Mouse (Mus musculus): ENCODE results near the gene Prtn3. TPM values are rescaled to one million over a fixed set of nuclear protein-coding genes. Genes with fewer than 3 reads are reported as not detected.

Prtn3 gene
- polyA plus RNA-seq, 1 experiment from 2014 or later: 12.3 TPM

GRCm38 (mm10) chr10:79920056-79920890 lies 46.0 kb downstream of the Prtn3 start:
- no peak for DNase-seq (ENCODE audit: low spot score)

GRCm38 (mm10) chr10:79920958-79921535 lies 46.8 kb downstream of the Prtn3 start, which contains the start of gene R3hdm4:
R3hdm4 (minus strand) TSS chr10:79921208.
- peak; percentile 43 for DNase-seq (ENCODE audit: low spot score)
- Histone ChIP-seq H3K36me3 (replicated peaks) (no peaks in the 10 kb centered on the region), H3K27ac (replicated peaks) (peak within 1 kb of the TSS; percentile 24; the same call in 1 of the 2 replicates), H3K4me1 (peaks cover 72% of the 10 kb centered on the region), H3K9me3 (0 out of 2 replicates have a peak, but pooled peaks cover 4% of the 10 kb centered on the region), H3K4me3 (peak within 1 kb of the TSS; percentile 89), H3K27me3 (replicated peaks; ENCODE audit: low read depth, poor library complexity, severe bottlenecking) (peaks cover 72% of the 10 kb centered on the region)
- WGBS: 4% methylated on average over 41 of the region's 41 CpGs

More at GRCm38 (mm10) chr10:79920056-79920890, 46.0 kb downstream of the Prtn3 start:
- peaks cover 72% of the 10 kb centered on the region for H3K27me3 ChIP-seq (replicated peaks; ENCODE audit: low read depth, poor library complexity, severe bottlenecking)
- H3K4me1 ChIP-seq: peaks cover 72% of the 10 kb centered on the region
- peak overlapping the region; percentile 89 for H3K4me3 ChIP-seq
- no peak overlapping the region; the same call in 1 of the 2 replicates for H3K27ac ChIP-seq (replicated peaks)
- WGBS: 16% methylated on average over 26 of the region's 26 CpGs
- H3K36me3 ChIP-seq (replicated peaks): no peaks in the 10 kb centered on the region
- H3K9me3 ChIP-seq: 0 out of 2 replicates have a peak, but pooled peaks cover 4% of the 10 kb centered on the region

- WGBS: under 1% methylated on average over 34 of the region's 34 CpGs
- Histone ChIP-seq H3K9me3 (0 out of 2 replicates have a peak, but pooled peaks cover 4% of the 10 kb centered on the region), H3K36me3 (replicated peaks) (no peaks in the 10 kb centered on the region), H3K27me3 (replicated peaks; ENCODE audit: low read depth, poor library complexity, severe bottlenecking) (peaks cover 72% of the 10 kb centered on the region), H3K27ac (replicated peaks) (peak overlapping the region; percentile 24; the same call in 1 of the 2 replicates), H3K4me1 (peaks cover 72% of the 10 kb centered on the region), H3K4me3 (peak overlapping the region; percentile 89)
- DNase-seq (ENCODE audit: low spot score): peak; percentile 58
These were observed 47.3 kb downstream of the Prtn3 start for GRCm38 (mm10) chr10:79921572-79921971.

DNA sequence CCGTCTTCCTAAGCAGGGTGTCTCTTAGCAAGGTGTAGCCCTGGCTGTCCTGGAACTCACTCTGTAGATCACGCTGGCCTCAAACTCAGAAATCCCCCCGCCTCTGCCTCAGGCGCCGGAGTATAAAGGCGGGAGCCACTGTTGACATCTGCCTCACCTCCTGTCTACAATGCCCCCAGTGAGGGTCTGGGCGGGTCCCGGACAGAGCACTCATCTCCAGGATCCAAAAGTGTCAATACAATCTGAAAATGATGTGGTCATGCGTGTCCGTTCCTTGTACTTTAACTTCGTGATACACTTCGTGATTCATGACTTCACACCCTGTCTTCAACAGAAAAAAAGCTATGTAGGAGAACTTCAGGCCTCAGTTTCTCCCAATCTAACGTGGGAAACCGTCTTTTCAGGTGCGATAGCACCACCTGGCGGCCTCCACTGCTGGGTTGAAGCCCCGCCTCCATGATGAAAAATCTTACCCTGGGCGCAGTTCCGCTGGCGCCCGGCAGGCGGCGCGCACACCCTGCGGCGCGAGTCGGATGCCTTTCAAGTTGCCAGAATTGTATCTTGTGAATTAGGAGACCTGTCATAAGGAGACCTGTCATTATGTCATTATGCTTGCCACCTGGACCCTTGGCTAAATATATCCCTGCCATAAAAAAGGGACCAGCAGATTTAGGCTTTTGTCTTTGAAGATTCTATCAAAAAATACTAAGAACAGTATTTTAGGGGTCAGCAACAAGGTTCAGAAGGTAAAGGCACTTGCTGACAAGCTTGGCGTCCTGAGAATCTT lies 50.9 kb downstream of the Prtn3 start:
- peaks cover 68% of the 10 kb centered on the region for H3K4me1 ChIP-seq
- 12% methylated on average over 29 of the region's 29 CpGs for WGBS
- peaks cover 6% of the 10 kb centered on the region for H3K36me3 ChIP-seq (replicated peaks)
- peak overlapping the region; percentile 79; the same call in 1 of the 2 replicates for H3K4me3 ChIP-seq
- peak; percentile 93 for DNase-seq (ENCODE audit: low spot score)
- H3K27ac ChIP-seq (replicated peaks): no peak overlapping the region
- H3K9me3 ChIP-seq: 0 out of 2 replicates have a peak, but pooled peaks cover 4% of the 10 kb centered on the region
- H3K27me3 ChIP-seq (replicated peaks; ENCODE audit: low read depth, poor library complexity, severe bottlenecking): peaks cover 40% of the 10 kb centered on the region

GRCm38 (mm10) chr10:79925785-79926490 lies 51.7 kb downstream of the Prtn3 start:
- peaks cover 68% of the 10 kb centered on the region for H3K4me1 ChIP-seq
- no peak for DNase-seq (ENCODE audit: low spot score)
- peak overlapping the region; percentile 79 for H3K4me3 ChIP-seq
- peaks cover 13% of the 10 kb centered on the region for H3K36me3 ChIP-seq (replicated peaks)
- 0 out of 2 replicates have a peak, but pooled peaks cover 4% of the 10 kb centered on the region for H3K9me3 ChIP-seq
- H3K27ac ChIP-seq (replicated peaks): peak overlapping the region; percentile 94
- peaks cover 33% of the 10 kb centered on the region for H3K27me3 ChIP-seq (replicated peaks; ENCODE audit: low read depth, poor library complexity, severe bottlenecking)
- 10% methylated on average over 15 of the region's 15 CpGs for WGBS

- peak within 1 kb of the TSS; percentile 94 for H3K27ac ChIP-seq (replicated peaks)
- H3K27me3 ChIP-seq (replicated peaks; ENCODE audit: low read depth, poor library complexity, severe bottlenecking): peaks cover 25% of the 10 kb centered on the region
- DNase-seq (ENCODE audit: low spot score): peak; percentile 95
- peaks cover 21% of the 10 kb centered on the region for H3K36me3 ChIP-seq (replicated peaks)
- WGBS: under 1% methylated on average over 63 of the region's 63 CpGs
- peaks cover 68% of the 10 kb centered on the region for H3K4me1 ChIP-seq
- 0 out of 2 replicates have a peak, but pooled peaks cover 4% of the 10 kb centered on the region for H3K9me3 ChIP-seq
- peak within 1 kb of the TSS; percentile 79 for H3K4me3 ChIP-seq
These were observed 52.4 kb downstream of the Prtn3 start, which contains the start of gene Arid3a for GRCm38 (mm10) chr10:79926491-79927323. Arid3a (plus strand) TSS chr10:79927043.

DNA sequence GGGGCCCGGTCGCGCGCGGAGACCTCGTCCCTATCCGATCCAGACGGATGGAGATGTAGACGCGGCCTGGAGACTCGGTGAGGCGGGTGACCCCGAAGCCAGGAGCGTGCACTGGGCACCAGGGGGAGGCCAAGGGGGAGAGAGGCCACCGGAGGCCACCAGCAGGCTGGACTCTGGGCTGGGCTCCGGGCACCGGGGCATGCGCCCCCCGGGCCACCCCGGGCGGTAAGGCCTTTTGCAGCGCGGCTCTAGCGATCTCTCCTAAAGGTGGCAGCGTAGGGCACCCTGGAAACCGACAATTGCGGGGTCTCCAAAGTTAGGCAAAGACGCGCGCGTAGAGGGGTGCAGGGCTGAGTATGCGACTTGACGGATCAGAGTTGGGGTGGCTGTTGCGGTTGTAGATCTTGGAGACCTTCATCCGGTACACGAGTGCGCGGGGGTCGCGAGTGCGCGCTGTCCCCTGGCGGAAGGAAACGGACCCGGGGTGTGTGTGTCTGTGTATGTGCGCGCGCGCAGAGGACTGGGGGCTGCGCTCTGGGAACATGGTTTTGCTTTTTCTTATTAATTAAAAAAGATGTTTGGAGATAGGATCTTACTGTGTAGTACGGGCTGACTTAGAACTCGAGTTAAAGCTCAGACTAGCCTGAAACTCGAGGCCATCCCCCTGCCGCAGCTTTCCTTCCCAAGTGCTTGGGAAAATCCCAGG lies 53.2 kb downstream of the Prtn3 start:
- Histone ChIP-seq H3K36me3 (replicated peaks) (peaks cover 29% of the 10 kb centered on the region), H3K27me3 (replicated peaks; ENCODE audit: low read depth, poor library complexity, severe bottlenecking) (peaks cover 18% of the 10 kb centered on the region), H3K9me3 (0 out of 2 replicates have a peak, but pooled peaks cover 1% of the 10 kb centered on the region), H3K4me3 (peak overlapping the region; percentile 79), H3K4me1 (peaks cover 73% of the 10 kb centered on the region), H3K27ac (replicated peaks) (peak overlapping the region; percentile 94)
- peak; percentile 85 for DNase-seq (ENCODE audit: low spot score)
- WGBS: under 1% methylated on average over 54 of the region's 54 CpGs

GRCm38 (mm10) chr10:79928030-79928694 lies 53.9 kb downstream of the Prtn3 start:
- Histone ChIP-seq H3K9me3 (no peaks in the 10 kb centered on the region), H3K27ac (replicated peaks) (peak overlapping the region; percentile 94), H3K4me3 (peak overlapping the region; percentile 79), H3K4me1 (peaks cover 79% of the 10 kb centered on the region), H3K36me3 (replicated peaks) (peaks cover 36% of the 10 kb centered on the region), H3K27me3 (replicated peaks; ENCODE audit: low read depth, poor library complexity, severe bottlenecking) (peaks cover 11% of the 10 kb centered on the region)
- under 1% methylated on average over 29 of the region's 29 CpGs for WGBS
- peak; percentile 69 for DNase-seq (ENCODE audit: low spot score)

DNA sequence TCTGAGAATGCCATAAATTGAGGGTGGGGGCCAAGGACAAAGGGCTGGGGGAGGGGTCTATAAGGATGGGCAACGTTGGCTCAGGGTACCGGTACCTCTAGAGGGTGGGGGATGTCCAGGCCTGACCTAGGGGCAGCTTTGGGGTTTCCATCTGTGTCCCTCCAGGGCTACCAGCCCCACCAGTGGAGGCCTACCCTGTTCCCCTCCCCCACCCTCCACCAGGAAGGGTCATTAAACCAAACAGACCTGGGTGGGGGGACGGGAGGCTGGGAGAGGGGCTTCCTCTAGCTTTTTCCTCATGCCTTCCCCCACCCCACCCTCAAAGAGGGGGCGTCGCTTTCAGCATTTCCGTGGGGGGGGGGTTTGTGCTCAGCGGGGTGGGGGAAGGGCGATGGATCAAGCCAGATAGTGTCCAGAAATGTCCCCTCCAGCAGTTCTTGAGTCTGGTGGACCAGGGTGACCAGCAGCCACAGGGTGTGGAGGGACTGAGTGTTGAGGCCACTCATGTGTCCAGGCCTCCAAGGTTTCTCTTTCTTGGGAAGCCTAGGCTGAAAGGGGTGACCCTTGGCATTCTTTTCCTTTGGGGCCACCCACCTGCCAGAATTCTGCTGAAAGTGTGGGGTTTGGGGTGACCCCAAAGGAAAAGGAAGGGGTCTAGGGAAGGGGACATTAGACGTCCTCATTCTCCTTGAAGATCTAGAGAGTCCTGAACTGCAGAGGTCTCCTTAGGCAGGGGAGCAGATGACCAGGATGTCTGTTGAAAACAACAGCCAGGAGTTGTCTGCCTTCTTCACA lies 54.8 kb downstream of the Prtn3 start:
- Histone ChIP-seq H3K27ac (replicated peaks) (peak overlapping the region; percentile 94), H3K9me3 (no peaks in the 10 kb centered on the region), H3K36me3 (replicated peaks) (peaks cover 45% of the 10 kb centered on the region), H3K27me3 (replicated peaks; ENCODE audit: low read depth, poor library complexity, severe bottlenecking) (peaks cover 1% of the 10 kb centered on the region), H3K4me3 (peak overlapping the region; percentile 79), H3K4me1 (peaks cover 82% of the 10 kb centered on the region)
- WGBS: 16% methylated on average over 9 of the region's 9 CpGs
- DNase-seq (ENCODE audit: low spot score): peak; percentile 57
